Mouse (Mus musculus): Measurements from ENCODE around the gene 4931406C07Rik.
A peak's percentile ranks its signal among the peaks of the same experiment; 100 is the strongest.

The 4931406C07Rik gene

GRCm38 (mm10) chr9:15288402-15288801 lies 17.8 kb downstream of the 4931406C07Rik start:
- no peak for DNase-seq (ENCODE audit: low read depth, low spot score)

- no peak for DNase-seq (ENCODE audit: low read depth, low spot score)
Observed at GRCm38 (mm10) chr9:15287846-15288245, 18.4 kb downstream of the 4931406C07Rik start.

DNA sequence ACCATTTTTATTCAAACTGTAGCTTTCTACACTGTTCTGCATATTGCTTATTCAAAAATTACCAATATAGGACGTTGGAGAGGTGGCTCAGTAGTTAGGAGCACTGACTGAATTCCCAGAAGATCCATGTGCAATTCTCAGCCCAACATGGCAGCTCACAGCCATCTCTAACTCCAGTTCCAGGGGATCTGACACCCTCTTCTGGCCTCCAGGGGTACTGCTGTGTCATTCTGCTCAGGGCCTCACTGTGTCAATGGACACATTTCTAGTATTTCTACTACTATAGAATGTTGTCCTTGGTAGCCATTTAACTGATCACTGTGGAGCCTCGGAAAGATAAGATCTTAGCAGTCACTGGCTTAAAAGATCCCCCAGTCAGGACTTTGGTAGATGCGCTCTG lies 20.8 kb downstream of the 4931406C07Rik start:
- no peak for DNase-seq (ENCODE audit: low read depth, low spot score)

DNA sequence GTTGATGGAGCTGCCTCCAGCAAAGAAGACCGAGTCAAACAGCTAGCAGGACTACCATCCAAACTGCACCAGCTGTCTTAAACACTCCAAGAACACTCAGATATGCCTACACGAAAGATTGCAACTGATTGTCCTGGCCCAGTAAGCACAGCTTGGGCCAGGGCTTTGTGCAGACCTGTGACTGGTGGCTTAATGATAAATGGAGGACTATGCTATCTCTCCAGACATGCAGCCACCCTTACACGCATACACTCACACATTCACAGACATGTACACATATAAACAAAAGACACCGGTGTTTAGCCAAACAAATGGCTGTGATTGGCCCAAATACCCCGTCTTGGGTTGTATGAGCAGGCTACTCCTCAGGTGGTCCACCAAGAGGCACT lies 25.8 kb downstream of the 4931406C07Rik start:
- DNase-seq (ENCODE audit: low read depth, low spot score) = peak; percentile 25

DNA sequence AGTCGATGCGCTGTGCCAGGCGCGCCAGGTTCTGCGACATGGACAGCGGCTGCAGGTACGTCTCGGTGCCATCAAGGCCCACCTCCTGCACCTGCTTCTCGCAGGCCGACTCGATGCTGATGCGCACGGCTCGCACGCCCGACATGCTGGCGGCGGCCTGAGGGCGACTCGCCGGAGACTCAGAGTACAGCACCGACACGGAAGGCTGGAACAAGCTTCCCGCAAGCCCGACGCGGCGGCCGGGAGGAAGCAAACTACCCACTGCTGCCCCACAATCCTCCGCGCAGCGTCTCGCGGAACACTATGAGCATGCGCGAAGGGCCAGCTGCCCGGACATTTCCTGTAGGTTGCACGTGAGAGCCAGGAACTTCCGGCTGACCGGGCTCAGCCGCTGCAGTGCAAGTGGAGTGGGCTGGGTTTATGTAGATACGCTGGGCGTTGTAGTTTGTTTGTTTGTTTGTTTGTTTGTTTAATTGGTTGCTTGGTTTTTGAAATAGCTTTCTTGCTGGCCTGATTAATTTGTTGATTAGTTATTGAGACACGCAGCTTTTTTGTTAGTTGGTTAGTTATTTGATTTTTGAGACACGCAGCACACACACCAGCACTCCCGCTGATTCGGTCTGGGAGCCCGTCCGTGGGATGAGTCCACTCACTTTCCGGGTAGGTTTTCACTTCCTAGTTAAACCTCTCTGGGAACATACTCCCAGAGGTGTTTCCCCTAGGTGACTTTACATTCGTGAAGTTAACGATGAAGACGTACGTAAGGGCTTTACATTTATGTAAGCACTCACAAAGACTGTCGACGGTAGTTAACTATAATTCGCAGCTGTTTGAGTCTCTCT lies 26.4 kb downstream of the 4931406C07Rik start, which contains the start of gene Med17:
Med17 (minus strand) TSS at position 283 of the 842 bp plus-strand sequence.
- peak; percentile 87 for DNase-seq (ENCODE audit: low read depth, low spot score)

DNA sequence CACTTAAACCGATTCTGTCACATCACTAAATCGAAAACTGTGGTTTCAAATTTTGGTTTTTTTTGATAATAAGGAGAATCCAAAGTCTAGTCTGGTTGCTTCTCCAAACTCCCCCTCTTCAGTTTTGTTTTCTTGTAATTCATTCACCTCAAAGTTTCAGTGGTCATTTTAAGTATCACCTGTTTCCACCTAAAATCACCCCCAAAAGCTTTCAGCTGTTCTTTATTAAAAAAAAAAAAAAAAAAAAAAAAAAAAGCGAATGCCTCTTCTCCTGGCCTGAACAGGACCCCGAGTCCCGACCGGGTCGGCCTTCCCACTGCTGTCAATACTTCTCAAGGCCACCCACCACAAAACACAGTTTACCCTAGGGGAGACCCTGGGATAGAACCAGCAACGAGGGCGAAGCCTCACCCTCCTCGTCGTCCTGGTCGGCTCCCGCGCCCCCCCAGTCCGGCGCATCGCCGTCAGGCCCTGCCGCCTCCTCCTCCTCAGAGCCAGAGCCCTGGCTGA lies 27.1 kb downstream of the 4931406C07Rik start:
- DNase-seq (ENCODE audit: low read depth, low spot score) = no peak

DNA sequence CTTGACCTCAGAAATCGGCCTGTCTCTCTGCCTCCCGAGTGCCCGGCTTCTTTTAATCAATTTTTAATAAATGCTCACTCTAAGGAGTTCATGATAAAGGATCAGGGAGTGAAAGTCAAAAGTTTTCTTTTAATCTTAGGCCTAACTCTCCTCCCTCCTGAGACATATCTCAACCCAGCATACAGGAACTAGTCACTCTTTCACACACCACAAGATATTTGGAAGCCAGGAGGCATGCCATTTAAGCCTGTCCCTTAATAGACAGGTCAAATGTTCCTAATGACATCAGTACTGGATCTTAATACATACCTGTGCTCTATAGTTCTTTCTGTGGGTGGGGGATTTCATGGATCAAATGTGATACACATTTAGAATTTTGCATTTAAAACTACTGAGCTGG lies 27.9 kb downstream of the 4931406C07Rik start:
- DNase-seq (ENCODE audit: low read depth, low spot score) = no peak

DNA sequence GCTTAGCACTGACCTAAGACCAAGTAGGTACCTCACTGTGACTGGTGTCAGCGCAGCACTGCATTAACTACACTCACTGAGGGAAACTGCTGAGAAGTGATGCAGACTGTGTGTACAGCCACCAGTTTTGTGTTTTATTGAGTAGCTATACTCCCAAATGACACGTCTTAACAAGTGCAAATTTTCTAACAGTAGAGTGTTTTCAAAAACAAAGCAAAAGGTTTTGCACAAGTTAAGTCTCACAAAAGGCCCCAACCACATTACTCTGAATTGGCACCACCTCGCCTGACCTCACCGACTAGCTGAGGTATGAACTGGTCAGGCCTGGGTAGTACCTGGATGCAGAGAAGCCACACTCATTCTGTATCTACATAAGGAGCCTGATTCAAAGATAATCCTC lies 29.4 kb downstream of the 4931406C07Rik start:
- no peak for DNase-seq (ENCODE audit: low read depth, low spot score)

GRCm38 (mm10) chr9:15273981-15274380 lies 32.3 kb downstream of the 4931406C07Rik start:
- DNase-seq (ENCODE audit: low read depth, low spot score) = no peak

GRCm38 (mm10) chr9:15263487-15263886 lies 42.8 kb downstream of the 4931406C07Rik start:
- DNase-seq (ENCODE audit: low read depth, low spot score) = no peak

- DNase-seq (ENCODE audit: low read depth, low spot score) = no peak
Observed at GRCm38 (mm10) chr9:15261980-15262379, 44.3 kb downstream of the 4931406C07Rik start.

DNA sequence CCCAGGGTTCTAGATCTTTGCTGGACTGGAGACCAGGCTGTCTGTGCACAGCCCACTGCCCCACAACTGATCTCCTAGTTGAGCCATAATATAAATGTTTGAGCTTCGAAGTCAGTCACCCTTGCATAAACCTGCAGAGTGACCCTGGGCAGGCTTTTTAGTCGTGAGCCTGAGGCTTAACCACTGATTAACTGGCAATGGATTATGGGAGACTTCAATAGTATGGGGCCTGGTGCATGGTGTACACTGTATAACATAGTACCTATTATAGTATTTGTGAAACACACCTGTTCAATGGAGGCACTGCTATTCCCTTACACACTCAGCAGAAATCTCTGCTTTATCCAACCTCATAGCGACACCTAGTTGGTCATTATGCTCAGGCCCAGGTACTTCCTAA lies 50.0 kb downstream of the 4931406C07Rik start:
- DNase-seq (ENCODE audit: low read depth, low spot score) = no peak

GRCm38 (mm10) chr9:15254501-15254900 lies 51.7 kb downstream of the 4931406C07Rik start:
- no peak for DNase-seq (ENCODE audit: low read depth, low spot score)

DNA sequence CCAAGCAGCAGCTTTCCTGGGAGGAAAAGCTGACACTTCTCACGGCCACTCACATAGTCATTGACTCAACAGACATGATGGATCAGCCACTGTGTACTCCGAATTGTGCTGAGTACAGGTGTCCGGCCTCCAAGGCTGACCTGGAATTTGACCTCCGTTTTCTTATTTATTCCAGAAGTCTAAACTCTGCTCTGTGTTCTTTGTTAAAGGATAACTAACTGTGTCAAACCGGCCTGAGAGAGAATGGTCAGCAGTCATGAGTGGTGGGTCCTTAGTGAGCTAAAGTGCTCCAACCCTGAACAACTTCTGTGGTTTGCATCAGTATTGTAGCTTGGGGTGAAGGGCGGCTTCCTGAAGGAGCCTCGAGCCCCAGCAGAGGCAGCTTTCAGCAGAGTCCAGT lies 54.1 kb downstream of the 4931406C07Rik start:
- DNase-seq (ENCODE audit: low read depth, low spot score) = no peak

- no peak for DNase-seq (ENCODE audit: low read depth, low spot score)
Observed at GRCm38 (mm10) chr9:15250376-15250775, 55.9 kb downstream of the 4931406C07Rik start.

GRCm38 (mm10) chr9:15245319-15246075 lies 60.8 kb downstream of the 4931406C07Rik start:
- no peak for DNase-seq (ENCODE audit: low read depth, low spot score)

DNA sequence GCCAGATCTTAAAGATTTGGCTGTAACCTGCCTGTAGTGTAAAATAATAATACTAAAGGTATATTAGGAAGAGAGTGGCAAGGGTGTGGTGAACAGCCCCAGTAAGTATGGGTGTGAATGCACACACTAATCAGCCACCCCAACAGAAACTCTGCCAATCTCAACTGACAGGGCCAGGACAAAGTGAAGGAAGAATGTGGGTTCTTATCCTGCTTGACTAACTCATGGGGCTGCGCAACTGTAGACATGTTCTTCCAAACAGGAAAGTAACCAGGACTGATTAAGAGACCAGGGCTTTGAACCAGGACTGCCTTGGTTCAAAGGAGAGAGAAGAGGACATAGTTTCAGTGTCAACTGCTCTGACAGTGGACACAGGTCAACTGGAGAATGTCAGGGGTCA lies 64.1 kb downstream of the 4931406C07Rik start:
- DNase-seq (ENCODE audit: low read depth, low spot score) = no peak

- peak; percentile 9 for DNase-seq (ENCODE audit: low read depth, low spot score)
Observed at GRCm38 (mm10) chr9:15241596-15241939, 64.7 kb downstream of the 4931406C07Rik start.

DNA sequence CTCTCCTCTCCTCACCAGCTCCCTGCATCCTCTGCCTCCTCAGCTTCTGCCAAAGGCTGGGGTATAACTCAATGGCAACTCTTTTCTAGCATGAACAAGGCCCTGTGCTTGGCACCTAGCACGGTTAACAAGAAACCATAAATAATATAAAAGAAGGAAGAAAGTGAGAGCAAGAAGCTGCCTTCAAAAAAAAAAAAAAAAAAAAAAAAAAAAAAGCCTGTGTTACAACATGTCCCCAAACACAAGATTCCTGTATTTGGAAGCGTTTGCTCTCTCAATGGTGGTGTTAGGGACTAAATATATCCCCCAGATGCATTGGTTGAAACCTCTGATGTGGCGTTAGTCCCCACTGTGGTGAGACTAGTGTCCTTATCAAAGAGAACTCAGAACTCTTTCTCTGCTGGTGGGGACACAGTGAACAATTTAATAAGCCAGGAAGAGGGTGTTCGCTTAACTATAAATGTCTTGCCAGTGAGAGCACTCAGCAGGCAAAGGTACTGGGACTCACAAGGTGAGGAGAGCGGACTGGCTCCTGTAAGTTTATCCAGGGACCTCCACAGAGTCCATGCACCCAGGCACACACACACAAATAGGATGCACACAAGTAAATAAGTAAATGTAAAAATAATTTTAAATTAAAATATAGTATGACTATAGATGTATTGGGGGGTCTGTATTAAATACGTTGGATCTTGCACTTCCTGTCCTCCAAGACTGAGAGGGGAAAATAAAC lies 65.2 kb downstream of the 4931406C07Rik start:
- DNase-seq (ENCODE audit: low read depth, low spot score) = no peak

- no peak for DNase-seq (ENCODE audit: low read depth, low spot score)
Observed at GRCm38 (mm10) chr9:15240006-15240405, 66.2 kb downstream of the 4931406C07Rik start.

DNA sequence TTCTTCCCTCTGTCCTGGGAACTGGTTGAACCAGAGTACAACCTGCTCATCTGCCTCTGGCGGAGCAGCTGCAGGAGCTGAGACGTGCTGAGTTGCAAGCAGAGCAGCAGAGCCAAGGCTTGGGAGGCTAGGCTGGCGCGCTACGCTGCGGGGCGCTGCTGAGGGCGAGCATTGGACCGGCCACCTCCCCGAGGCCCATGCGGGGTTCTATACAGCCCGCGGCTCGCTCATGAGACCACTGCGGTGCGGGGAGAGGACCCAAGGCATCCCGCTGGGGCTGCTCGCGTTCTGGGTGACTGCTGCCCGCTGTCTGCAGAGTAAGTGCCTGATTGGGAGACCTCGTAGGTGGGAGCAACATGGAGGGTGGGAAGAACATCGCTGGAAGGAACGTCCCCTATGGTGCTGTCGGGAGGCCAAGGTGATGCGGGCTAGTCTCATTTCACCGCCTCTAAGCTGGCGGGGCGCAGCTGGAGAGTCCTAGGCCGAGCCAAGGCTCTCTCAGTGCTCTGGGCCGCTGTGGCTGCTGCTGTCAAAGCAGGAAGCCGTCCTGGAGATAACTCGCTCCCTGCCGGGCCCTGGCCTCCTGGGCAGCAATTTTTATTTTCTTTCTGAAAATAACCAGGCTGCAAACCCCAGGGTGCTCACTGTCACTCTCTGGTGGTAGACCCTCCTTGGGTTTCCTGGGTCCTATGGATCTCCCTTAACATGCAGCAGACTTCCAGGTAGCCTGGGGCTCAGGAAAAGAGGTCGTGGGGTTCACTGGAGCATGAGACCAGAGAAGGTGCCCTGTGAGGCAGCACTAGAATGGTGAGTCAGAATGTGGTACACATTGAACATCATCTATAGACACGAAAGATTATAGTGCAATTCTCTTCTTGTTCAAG lies 67.0 kb downstream of the 4931406C07Rik start, which contains the start of gene Vstm5:
Vstm5 (plus strand) TSS at position 4 of the 884 bp plus-strand sequence.
- no peak for DNase-seq (ENCODE audit: low read depth, low spot score)

All from c-Kit-negative CD71-positive TER-119-positive erythroid progenitor cells, embryonic 14.5 days (primary cell).